Mouse (Mus musculus): ENCODE results near the gene Eefsec. TPM values are rescaled to one million over a fixed set of nuclear protein-coding genes. Genes with fewer than 3 reads are reported as not detected.
A peak's percentile ranks its signal among the peaks of the same experiment; 100 is the strongest.

The Eefsec gene
- polyA plus RNA-seq (2012; rRNA removed): 17.7 and 18.6 TPM in 2 replicates

DNA sequence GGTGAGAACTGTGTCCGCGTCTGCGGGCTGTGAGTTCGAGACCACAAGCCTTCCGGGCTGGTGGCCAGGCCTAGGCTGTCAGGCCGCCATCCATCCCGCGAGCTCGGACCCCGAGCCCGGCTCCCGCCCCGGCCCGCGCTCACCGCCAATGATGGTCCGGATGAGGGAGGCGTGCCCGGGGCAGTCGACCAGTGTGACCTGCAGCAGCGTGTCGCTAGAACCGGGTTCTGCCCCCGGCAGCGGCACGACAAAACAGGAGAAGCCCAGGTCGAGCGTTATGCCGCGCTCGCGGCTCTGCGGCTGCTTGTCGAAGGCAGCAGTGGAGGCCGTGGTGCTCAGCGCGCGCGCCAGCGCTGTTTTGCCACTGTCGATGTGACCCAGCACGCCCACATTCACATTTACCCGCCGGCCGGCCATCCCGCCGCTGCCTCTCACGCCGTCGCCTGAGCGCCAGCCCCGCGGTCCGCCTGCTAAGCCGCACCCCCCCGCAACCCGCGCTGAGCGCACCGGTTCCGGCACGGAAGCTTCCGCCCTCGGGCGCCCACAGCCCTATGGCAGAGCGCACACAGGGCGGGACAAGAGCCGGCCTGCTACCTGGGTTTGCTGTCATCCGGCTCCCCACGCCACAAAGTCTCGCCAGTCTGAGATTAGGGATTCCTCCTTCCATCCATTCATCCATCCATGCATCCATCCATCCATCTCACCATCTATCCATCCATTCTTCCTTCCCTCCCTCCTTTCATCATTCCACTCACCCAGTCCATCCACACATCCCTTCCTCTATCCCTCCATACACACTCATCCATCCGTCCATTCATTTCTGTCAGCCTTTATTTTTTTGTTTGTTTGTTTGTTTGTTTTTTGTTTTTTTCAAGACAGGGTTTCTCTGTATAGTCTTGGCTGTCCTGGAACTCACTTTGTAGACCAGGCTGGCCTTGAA lies at the start of gene Eefsec:
Gene Eefsec (minus strand): TSS at position 477 of the 940 bp plus-strand sequence.
- DNase-seq (ENCODE audit: low read depth): no peak

DNA sequence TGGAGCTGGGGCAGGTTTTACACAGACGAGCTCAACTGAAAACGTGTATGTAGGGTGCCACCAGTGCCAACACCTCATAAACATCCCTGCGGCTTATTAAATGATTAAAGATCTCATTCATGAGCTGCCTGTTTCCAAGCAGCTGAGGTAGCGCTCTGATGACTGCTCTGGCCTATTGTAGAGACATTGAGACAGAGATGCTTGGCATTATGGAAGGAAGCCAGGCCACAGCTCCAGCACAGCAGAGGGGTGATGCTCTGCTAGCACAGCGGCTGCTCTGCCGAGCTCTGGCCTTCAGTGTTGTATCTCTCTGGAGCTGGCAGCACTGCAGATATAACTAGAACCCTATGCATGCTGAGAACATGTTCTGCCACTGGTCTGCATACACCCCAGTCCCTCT lies 47.4 kb upstream of the Eefsec start:
- DNase-seq (ENCODE audit: low read depth): no peak

DNA sequence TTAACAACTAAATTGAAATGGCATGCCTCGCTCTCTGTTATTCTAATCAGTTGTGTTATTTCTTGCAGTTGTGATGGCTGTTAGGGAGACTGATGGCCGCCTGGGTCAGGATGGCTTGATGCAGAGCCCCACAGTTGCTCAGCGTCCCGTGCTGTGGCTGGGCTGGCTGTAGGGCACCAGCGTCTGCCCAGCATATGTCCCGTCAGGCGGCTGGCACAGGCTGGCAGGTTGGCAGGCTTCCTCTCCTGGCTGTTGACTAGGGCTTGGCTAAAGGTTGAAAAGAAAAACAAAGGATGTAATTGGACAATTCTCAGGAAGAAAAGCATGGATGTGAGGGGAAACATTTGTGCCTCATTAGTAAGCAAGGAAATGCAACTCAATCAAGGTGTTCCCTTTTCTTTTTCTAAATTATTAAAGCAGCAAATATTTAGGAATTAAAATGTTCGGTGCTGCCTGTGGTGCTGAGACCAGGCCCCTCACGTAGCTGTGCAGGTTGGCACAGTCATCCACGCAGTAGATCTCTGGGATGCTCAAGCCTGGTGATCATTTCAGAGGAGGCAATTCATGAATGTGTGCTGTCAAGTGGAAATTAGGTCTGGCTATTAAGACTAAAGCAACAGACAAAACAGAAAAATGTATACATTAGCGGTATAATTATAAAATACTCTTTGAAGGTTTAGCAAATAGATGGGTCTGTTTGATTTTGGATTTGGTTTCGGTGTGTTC lies 44.5 kb upstream of the Eefsec start:
- DNase-seq (ENCODE audit: low read depth): no peak

DNA sequence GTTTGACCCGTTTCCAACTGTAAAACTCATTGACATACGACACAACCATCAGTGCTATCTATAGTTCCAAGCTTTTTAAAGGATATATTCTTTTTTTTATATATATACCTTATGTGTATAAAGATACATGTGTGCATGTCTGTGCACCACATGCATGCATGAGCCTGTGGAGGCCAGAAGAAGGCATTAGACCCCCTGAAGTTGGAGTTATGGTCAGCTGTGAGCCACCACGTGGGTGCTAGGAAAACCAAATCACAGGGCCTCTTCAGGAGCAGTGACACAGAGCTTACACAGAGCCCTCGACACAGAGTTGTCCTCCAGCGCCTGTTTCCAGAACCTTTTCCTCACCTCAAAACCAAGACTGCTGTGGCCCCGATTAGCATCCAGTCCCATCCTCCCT lies 43.5 kb upstream of the Eefsec start:
- DNase-seq (ENCODE audit: low read depth): no peak

GRCm38 (mm10) chr6:88489026-88489425 lies 42.7 kb upstream of the Eefsec start:
- no peak for DNase-seq (ENCODE audit: low read depth)

DNA sequence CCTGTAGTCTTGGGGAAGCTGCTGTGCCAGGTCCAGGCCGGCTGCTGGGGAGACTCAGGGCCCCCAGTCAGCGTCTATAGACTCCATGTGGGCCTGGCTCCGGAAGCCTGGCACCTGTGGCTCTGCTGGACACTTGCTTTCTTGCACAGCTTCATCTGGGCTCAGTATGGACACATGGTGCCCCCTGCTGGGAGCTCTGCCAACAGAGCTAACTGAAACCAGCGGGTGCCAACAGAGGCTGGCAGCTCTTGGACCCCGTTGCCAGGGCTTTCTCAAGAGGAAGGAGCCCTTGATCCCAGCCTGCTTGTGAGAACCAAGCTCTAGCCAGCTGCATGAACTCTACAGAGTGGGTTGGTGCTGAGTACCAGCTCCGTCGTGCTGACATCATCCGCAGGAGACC lies 40.6 kb upstream of the Eefsec start:
- no peak for DNase-seq (ENCODE audit: low read depth)

DNA sequence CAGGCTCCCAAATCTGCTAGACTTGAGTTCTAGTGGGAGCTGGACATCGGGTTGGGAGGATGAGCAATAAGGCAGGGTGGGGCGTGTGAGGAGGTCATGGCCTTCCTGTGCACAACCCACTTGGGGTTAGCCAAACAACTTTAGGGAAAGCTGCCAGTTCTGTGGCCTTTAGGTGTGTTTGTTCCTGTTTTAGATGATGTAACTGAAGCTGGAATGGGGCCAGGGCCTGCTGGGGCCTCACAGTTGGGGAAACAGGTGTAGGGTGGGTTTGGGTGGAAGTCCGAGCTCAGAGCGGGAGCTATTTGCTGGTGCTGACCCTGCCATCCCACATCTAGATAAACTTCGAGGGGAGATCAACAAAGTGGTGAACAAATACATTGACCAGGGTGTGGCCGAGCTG lies 39.0 kb upstream of the Eefsec start:
- no peak for DNase-seq (ENCODE audit: low read depth)

GRCm38 (mm10) chr6:88483913-88484312 lies 37.6 kb upstream of the Eefsec start:
- no peak for DNase-seq (ENCODE audit: low read depth)

DNA sequence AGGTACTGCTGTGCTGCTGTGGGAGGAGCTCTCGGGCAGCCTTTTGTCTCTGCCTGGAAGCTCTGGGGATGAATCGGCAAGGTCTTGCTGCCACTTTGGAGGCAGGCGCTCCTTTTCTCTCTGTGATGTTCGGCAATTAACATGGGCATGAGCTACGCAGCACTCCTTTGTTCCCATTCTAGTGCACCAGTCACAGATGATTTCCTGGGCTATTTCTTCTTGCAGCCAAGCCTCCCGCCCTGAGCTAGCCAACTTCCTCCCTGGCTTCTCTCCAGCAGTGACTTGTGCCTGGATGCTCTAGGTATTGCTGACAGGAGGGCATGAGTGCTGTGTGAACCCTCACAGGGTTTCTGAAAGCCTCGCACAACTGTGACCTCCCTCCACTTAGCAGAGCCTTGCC lies 36.8 kb upstream of the Eefsec start:
- DNase-seq (ENCODE audit: low read depth): no peak

DNA sequence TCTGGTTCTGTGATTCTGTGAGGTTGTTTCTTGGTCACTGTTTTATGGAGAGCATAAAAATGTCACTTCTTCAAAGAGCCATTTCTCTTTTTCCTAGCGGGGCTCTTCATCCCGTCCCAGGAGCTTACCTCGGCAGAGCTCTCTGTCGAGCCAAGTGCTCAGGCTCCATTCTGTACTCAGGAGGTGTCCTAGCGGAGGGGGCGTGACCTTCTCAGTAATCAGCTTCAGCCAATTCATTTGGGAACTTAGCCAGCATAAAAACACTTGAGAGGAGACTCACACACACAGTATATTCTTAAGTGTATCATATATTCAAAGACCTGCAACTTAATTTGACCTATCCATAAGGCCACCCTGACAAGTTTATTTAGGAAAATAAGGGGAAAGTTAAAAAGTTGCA lies 34.1 kb upstream of the Eefsec start:
- DNase-seq (ENCODE audit: low read depth): no peak

GRCm38 (mm10) chr6:88469878-88470277 lies 23.5 kb upstream of the Eefsec start:
- no peak for DNase-seq (ENCODE audit: low read depth)

GRCm38 (mm10) chr6:88465181-88465920 lies 19.0 kb upstream of the Eefsec start, which contains the start of gene Ruvbl1:
Ruvbl1 (plus strand) TSS chr6:88465409.
- DNase-seq (ENCODE audit: low read depth): peak; percentile 81

DNA sequence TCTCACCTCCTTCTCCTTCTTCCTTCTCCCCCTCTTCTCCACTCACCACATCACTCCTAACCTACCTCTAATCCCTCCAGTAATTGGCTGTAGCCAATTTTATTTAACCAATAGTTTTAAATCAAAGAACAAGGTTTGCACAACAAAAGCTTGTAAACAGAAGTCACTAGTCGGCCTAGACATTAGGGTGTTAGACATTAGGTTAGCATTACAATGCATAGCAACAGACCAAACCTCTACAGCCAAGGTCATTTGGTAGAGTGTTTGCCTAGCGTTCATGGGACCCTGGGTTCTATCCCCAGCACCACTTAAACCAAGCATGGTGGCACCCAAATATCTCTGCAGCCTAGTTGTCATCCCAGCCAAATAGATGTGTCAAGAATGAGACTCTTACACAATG lies 8.2 kb upstream of the Eefsec start:
- DNase-seq (ENCODE audit: low read depth): no peak

DNA sequence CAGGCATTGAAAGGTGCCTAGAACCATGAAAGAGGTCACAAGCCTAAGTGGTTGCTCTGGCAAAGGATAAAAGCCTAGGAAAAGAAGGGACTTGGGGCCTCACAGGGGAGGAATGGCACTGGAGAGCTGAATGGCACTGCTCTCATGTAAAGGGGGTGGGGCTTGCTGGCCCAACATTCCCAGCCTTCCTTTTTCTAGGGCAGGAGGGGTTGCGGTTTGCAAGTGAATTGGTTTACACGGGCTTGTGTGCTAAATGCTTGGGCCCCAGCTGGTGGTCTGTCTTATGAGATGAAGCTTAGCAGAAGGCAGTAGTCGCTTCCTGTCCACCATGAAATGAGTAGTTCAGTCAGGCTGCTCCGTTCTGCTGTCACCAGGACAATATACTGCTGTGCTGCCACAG lies 1.1 kb upstream of the Eefsec start:
- DNase-seq (ENCODE audit: low read depth): no peak

- no peak for DNase-seq (ENCODE audit: low read depth)
Observed at GRCm38 (mm10) chr6:88445661-88446060, 678 bp downstream of the Eefsec start.

DNA sequence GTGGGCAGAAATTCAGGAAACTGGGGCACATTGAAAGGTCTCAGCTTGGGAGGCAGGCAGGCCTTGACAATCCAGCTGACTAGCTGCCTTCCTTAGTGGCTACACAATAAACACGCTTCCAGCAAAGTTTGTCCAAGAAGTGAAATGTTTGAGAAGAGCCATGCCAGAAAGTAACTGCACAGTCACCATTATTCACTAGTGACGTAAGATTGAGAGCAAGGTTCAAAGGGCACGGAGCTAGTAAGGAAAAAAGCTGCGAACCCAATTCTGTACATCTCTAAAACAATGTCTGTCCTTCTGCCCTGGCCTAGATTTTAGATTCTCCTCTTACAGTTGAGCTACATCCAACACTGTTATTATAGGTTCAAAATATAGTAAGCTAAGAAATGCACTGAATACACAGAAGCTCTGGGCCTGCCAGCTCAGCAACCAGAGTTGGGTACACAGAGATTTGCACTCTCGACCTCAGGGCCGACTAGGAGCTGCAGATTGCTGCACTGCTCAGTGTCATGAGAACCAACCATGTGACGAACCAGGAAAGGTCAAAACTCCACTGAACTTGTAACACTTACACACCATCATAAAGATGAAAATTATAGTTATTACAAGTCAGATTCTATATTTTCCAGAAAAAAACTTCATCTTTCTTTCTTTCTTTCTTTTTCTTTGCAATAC lies 2.1 kb downstream of the Eefsec start:
- no peak for DNase-seq (ENCODE audit: low read depth)

- no peak for DNase-seq (ENCODE audit: low read depth)
Observed at GRCm38 (mm10) chr6:88443446-88443845, 2.9 kb downstream of the Eefsec start.

DNA sequence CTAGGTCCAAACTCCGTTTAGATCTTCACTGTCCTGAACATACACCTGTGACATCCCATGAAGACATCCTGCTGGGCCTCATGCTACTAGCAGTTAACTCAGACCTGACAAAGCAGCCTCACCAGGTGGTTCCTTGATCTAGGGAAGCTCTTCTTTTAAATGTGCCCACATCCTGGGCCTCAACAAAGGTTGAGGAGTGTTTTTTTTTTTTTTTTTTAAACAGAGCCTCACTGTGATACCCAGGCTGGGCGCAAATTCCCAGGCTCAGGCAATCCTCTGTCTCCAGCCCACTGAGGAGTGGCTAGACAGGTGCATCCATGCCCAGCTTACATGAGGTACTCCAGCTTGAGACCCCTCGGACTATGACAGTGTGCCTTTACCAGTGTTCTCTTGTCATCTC lies 3.8 kb downstream of the Eefsec start:
- DNase-seq (ENCODE audit: low read depth): no peak

GRCm38 (mm10) chr6:88439056-88439455 lies 7.3 kb downstream of the Eefsec start:
- no peak for DNase-seq (ENCODE audit: low read depth)

GRCm38 (mm10) chr6:88435609-88436008 lies 10.7 kb downstream of the Eefsec start:
- DNase-seq (ENCODE audit: low read depth): no peak

GRCm38 (mm10) chr6:88431202-88431601 lies 15.1 kb downstream of the Eefsec start:
- DNase-seq (ENCODE audit: low read depth): no peak
